Mouse (Mus musculus) neural tube, embryonic 11.5 days (tissue): ENCODE results near the gene Efr3b. TPM values are rescaled to one million over a fixed set of nuclear protein-coding genes. Genes with fewer than 3 reads are reported as not detected.

Experiments
- ATAC-seq: fragments of 200-750 bp; cut with Nextera tagmentation; 2 replicates; pipeline ENCODE4 v1.8.0; 2017; ENCODE audit warnings: moderate number of reproducible peaks, mild to moderate bottlenecking, moderate TSS enrichment, moderate library complexity; ENCODE audit not compliant: insufficient read depth, low FRiP score, low TSS enrichment
- DNase-seq: peaks from one replicate; pipeline ENCODE4 v3.0.0-alpha.2; 2015; ENCODE audit warnings: low spot score
- H3K27ac ChIP-seq: fragments of 300-500 bp; sonication (generic); 2 replicates; pipeline ENCODE4 v1.5.1; 2014; ENCODE audit warnings: low read depth, mild to moderate bottlenecking, low read length
- H3K27me3 ChIP-seq: fragments of 300-500 bp; sonication (generic); 2 replicates; pipeline ENCODE4 v1.6.1; 2014; ENCODE audit warnings: mild to moderate bottlenecking, low read length, mixed read lengths; ENCODE audit not compliant: control insufficient read depth, insufficient read depth
- H3K36me3 ChIP-seq: fragments of 300-500 bp; sonication (generic); 2 replicates; pipeline ENCODE4 v1.6.1; 2014; ENCODE audit warnings: mild to moderate bottlenecking, low read length, moderate library complexity, mixed read lengths; ENCODE audit not compliant: control insufficient read depth, insufficient read depth
- H3K4me1 ChIP-seq: fragments of 300-500 bp; sonication (generic); 2 replicates; pipeline ENCODE4 v1.6.1; 2014; ENCODE audit warnings: low read length, mixed read lengths; ENCODE audit not compliant: control insufficient read depth, insufficient read depth
- H3K4me2 ChIP-seq: fragments of 300-500 bp; sonication (generic); 2 replicates; pipeline ENCODE4 v1.6.1; 2014; ENCODE audit warnings: low read depth, mild to moderate bottlenecking, moderate library complexity
- H3K4me3 ChIP-seq: fragments of 300-500 bp; sonication (generic); 2 replicates; pipeline ENCODE4 v1.5.1; 2014; ENCODE audit warnings: low read depth, low read length
- H3K9ac ChIP-seq: fragments of 300-500 bp; sonication (generic); 2 replicates; pipeline ENCODE4 v1.6.1; 2014; ENCODE audit warnings: mild to moderate bottlenecking, low read length
- H3K9me3 ChIP-seq: fragments of 300-500 bp; sonication (generic); 2 replicates; pipeline ENCODE4 v1.6.1; 2016; ENCODE audit warnings: low read length; ENCODE audit not compliant: control insufficient read depth
- WGBS: fragments of 180-500 bp; shearing (Covaris S2); extraction: QIAGEN DNeasy Blood & Tissue Kit; methylation state at CpG from one replicate; pipeline ENCODE4 v1.1.7; 2014; 5-methylcytosine and 5-hydroxymethylcytosine counted together
- polyA plus RNA-seq: library from polyadenylated mRNA; unstranded; fragments of >200 nt; fragmentation: Nextera tagmentation; extraction: Ambion mirVana; gene quantifications from 2 replicates; pipeline ENCODE4 v1.2.1, GENCODE M21; 2014

The Efr3b gene
- polyA plus RNA-seq, 1 experiment from 2014 or later, result 17.5 TPM

GRCm38 (mm10) chr12:4048031-4048430, 9.3 kb upstream of the Efr3b start:
- Histone ChIP-seq H3K9me3 (no peaks in the 10 kb centered on the region), H3K36me3 (no peaks in the 10 kb centered on the region), H3K4me3 (no peak overlapping the region), H3K27me3 (no peaks in the 10 kb centered on the region), H3K27ac (no peak overlapping the region), H3K4me1 (no peaks in the 10 kb centered on the region), H3K4me2 (no peak overlapping the region), H3K9ac (no peak overlapping the region)
- DNase-seq (no peak), ATAC-seq (no peak)
- 52% methylated on average over 6 of the region's 6 CpGs for WGBS

- Histone ChIP-seq H3K4me1 (no peaks in the 10 kb centered on the region), H3K9me3 (no peaks in the 10 kb centered on the region), H3K27me3 (no peaks in the 10 kb centered on the region), H3K9ac (no peak overlapping the region), H3K36me3 (no peaks in the 10 kb centered on the region), H3K4me2 (no peak overlapping the region), H3K4me3 (no peak overlapping the region), H3K27ac (no peak overlapping the region)
- WGBS, result 100% methylated on average over 1 of the region's 1 CpGs
- ATAC-seq (no peak), DNase-seq (no peak)
These were observed 7.3 kb upstream of the Efr3b start for GRCm38 (mm10) chr12:4045992-4046391.

GRCm38 (mm10) chr12:4042411-4042810, 3.7 kb upstream of the Efr3b start:
- ATAC-seq, result no peak
- no peak overlapping the region for H3K27ac ChIP-seq
- 80% methylated on average over 5 of the region's 5 CpGs for WGBS

GRCm38 (mm10) chr12:4039046-4039445, 331 bp upstream of the Efr3b start:
- Histone ChIP-seq H3K27ac (no peak overlapping the region), H3K9me3 (no peaks in the 10 kb centered on the region), H3K27me3 (0 out of 2 replicates have a peak, but pooled peaks cover 2% of the 10 kb centered on the region), H3K9ac (no peak overlapping the region), H3K4me1 (peaks cover 4% of the 10 kb centered on the region), H3K36me3 (no peaks in the 10 kb centered on the region), H3K4me2 (peak overlapping the region; percentile 86), H3K4me3 (peak overlapping the region; percentile 68)
- no peak for DNase-seq
- no peak; the same call in 1 of the 2 replicates for ATAC-seq
- WGBS, result 3% methylated on average over 13 of the region's 13 CpGs

More at GRCm38 (mm10) chr12:4042411-4042810, 3.7 kb upstream of the Efr3b start:
- no peak overlapping the region for H3K9ac ChIP-seq
- H3K9me3 ChIP-seq, result no peaks in the 10 kb centered on the region
- H3K4me3 ChIP-seq, result no peak overlapping the region
- H3K36me3 ChIP-seq, result no peaks in the 10 kb centered on the region
- H3K4me2 ChIP-seq, result no peak overlapping the region
- peaks cover 1% of the 10 kb centered on the region; the same call in 1 of the 2 replicates for H3K4me1 ChIP-seq
- DNase-seq, result no peak
- H3K27me3 ChIP-seq, result 0 out of 2 replicates have a peak, but pooled peaks cover 1% of the 10 kb centered on the region

- Histone ChIP-seq H3K4me2 (peak overlapping the region; percentile 86), H3K9me3 (no peaks in the 10 kb centered on the region), H3K4me3 (peak overlapping the region; percentile 68), H3K9ac (peak overlapping the region; percentile 77), H3K4me1 (peaks cover 4% of the 10 kb centered on the region), H3K36me3 (no peaks in the 10 kb centered on the region), H3K27me3 (0 out of 2 replicates have a peak, but pooled peaks cover 2% of the 10 kb centered on the region), H3K27ac (no peak overlapping the region)
- 26% methylated on average over 5 of the region's 5 CpGs for WGBS
- DNase-seq, result no peak
- ATAC-seq, result no peak
These were observed 1.2 kb downstream of the Efr3b start for GRCm38 (mm10) chr12:4037511-4037910.

- ATAC-seq (no peak), DNase-seq (no peak)
- H3K9me3 ChIP-seq, result no peaks in the 10 kb centered on the region
- H3K4me2 ChIP-seq, result no peak overlapping the region
- peaks cover 4% of the 10 kb centered on the region for H3K4me1 ChIP-seq
- 0 out of 2 replicates have a peak, but pooled peaks cover 2% of the 10 kb centered on the region for H3K27me3 ChIP-seq
- no peak overlapping the region for H3K27ac ChIP-seq
- H3K4me3 ChIP-seq, result no peak overlapping the region
- H3K36me3 ChIP-seq, result no peaks in the 10 kb centered on the region
- WGBS, result 88% methylated on average over 5 of the region's 5 CpGs
- H3K9ac ChIP-seq, result no peak overlapping the region
These were observed 2.6 kb downstream of the Efr3b start for GRCm38 (mm10) chr12:4036157-4036556.

GRCm38 (mm10) chr12:4029064-4029463, 9.7 kb downstream of the Efr3b start:
- no peak overlapping the region for H3K9ac ChIP-seq
- no peaks in the 10 kb centered on the region for H3K9me3 ChIP-seq
- WGBS, result 85% methylated on average over 4 of the region's 4 CpGs
- no peak for ATAC-seq
- H3K4me3 ChIP-seq, result no peak overlapping the region
- H3K4me2 ChIP-seq, result no peak overlapping the region
- no peak overlapping the region for H3K27ac ChIP-seq
- no peaks in the 10 kb centered on the region for H3K36me3 ChIP-seq
- DNase-seq, result no peak
- H3K27me3 ChIP-seq, result no peaks in the 10 kb centered on the region
- no peaks in the 10 kb centered on the region for H3K4me1 ChIP-seq

GRCm38 (mm10) chr12:4028516-4028915, 10.2 kb downstream of the Efr3b start:
- Histone ChIP-seq H3K4me3 (no peak overlapping the region), H3K27ac (no peak overlapping the region), H3K9me3 (no peaks in the 10 kb centered on the region), H3K9ac (no peak overlapping the region), H3K4me1 (no peaks in the 10 kb centered on the region), H3K36me3 (no peaks in the 10 kb centered on the region), H3K27me3 (no peaks in the 10 kb centered on the region), H3K4me2 (no peak overlapping the region)
- no peak for ATAC-seq
- 87% methylated on average over 11 of the region's 11 CpGs for WGBS
- no peak for DNase-seq

- Histone ChIP-seq H3K4me3 (no peak overlapping the region), H3K9me3 (no peaks in the 10 kb centered on the region), H3K4me2 (no peak overlapping the region), H3K4me1 (no peaks in the 10 kb centered on the region; the same call in 1 of the 2 replicates), H3K27me3 (no peaks in the 10 kb centered on the region), H3K27ac (no peak overlapping the region), H3K36me3 (no peaks in the 10 kb centered on the region), H3K9ac (no peak overlapping the region)
- WGBS, result 77% methylated on average over 5 of the region's 5 CpGs
- ATAC-seq (no peak), DNase-seq (no peak)
These were observed 14.4 kb downstream of the Efr3b start for GRCm38 (mm10) chr12:4024356-4024755.
